Mouse (Mus musculus): ENCODE measurements around the gene Cfap52. TPM values are rescaled to one million over a fixed set of nuclear protein-coding genes. Genes with fewer than 3 reads are reported as not detected.
A peak's percentile ranks its signal among the peaks of the same experiment; 100 is the strongest.

The Cfap52 gene
- polyA plus RNA-seq, 1 experiment from 2014 or later = 6.1 TPM

GRCm38 (mm10) chr11:67973225-67973624, 7.8 kb upstream of the Cfap52 start:
- 51% methylated on average over 5 of the region's 5 CpGs for WGBS

GRCm38 (mm10) chr11:67972606-67973005, 7.2 kb upstream of the Cfap52 start:
- H3K27me3 ChIP-seq = no peaks in the 10 kb centered on the region
- no peak overlapping the region for H3K9ac ChIP-seq
- H3K9me3 ChIP-seq = no peaks in the 10 kb centered on the region
- WGBS = 75% methylated on average over 1 of the region's 1 CpGs
- 0 out of 2 replicates have a peak, but pooled peaks cover 4% of the 10 kb centered on the region for H3K36me3 ChIP-seq
- peaks cover 14% of the 10 kb centered on the region; the same call in 1 of the 2 replicates for H3K4me1 ChIP-seq
- H3K4me2 ChIP-seq = no peak overlapping the region
- no peak for ATAC-seq (ENCODE audit: borderline replicate concordance, extremely low read depth, low FRiP score, low TSS enrichment)
- H3K27ac ChIP-seq = peak overlapping the region; percentile 42
- H3K4me3 ChIP-seq = no peak overlapping the region

More at GRCm38 (mm10) chr11:67973225-67973624, 7.8 kb upstream of the Cfap52 start:
- no peak for ATAC-seq (ENCODE audit: borderline replicate concordance, extremely low read depth, low FRiP score, low TSS enrichment)
- Histone ChIP-seq H3K4me3 (no peak overlapping the region), H3K4me1 (peaks cover 8% of the 10 kb centered on the region; the same call in 1 of the 2 replicates), H3K9ac (no peak overlapping the region), H3K36me3 (0 out of 2 replicates have a peak, but pooled peaks cover 4% of the 10 kb centered on the region), H3K4me2 (no peak overlapping the region), H3K9me3 (no peaks in the 10 kb centered on the region), H3K27me3 (no peaks in the 10 kb centered on the region), H3K27ac (peak overlapping the region; percentile 46; the same call in 1 of the 2 replicates)

- Histone ChIP-seq H3K4me1 (peaks cover 25% of the 10 kb centered on the region), H3K9me3 (no peaks in the 10 kb centered on the region), H3K4me2 (no peak overlapping the region; the same call in 1 of the 2 replicates), H3K27me3 (no peaks in the 10 kb centered on the region), H3K9ac (no peak overlapping the region), H3K36me3 (0 out of 2 replicates have a peak, but pooled peaks cover 4% of the 10 kb centered on the region), H3K27ac (no peak overlapping the region), H3K4me3 (no peak overlapping the region; the same call in 1 of the 2 replicates)
- 51% methylated on average over 11 of the region's 11 CpGs for WGBS
- no peak for ATAC-seq (ENCODE audit: borderline replicate concordance, extremely low read depth, low FRiP score, low TSS enrichment)
Measured at GRCm38 (mm10) chr11:67967831-67968230, 2.4 kb upstream of the Cfap52 start.

GRCm38 (mm10) chr11:67965905-67966878, 741 bp upstream of the Cfap52 start, which contains the start of gene Stx8:
TSS of gene Stx8 (plus strand) at chr11:67966193.
- peaks cover 20% of the 10 kb centered on the region for H3K4me1 ChIP-seq
- 0 out of 2 replicates have a peak, but pooled peaks cover 4% of the 10 kb centered on the region for H3K36me3 ChIP-seq
- peak; percentile 81 for ATAC-seq (ENCODE audit: borderline replicate concordance, extremely low read depth, low FRiP score, low TSS enrichment)
- peak within 1 kb of the TSS; percentile 21 for H3K27ac ChIP-seq
- H3K27me3 ChIP-seq = no peaks in the 10 kb centered on the region
- peak within 1 kb of the TSS; percentile 68 for H3K4me2 ChIP-seq
- no peaks in the 10 kb centered on the region for H3K9me3 ChIP-seq
- WGBS = under 1% methylated on average over 28 of the region's 28 CpGs
- peak within 1 kb of the TSS; percentile 64 for H3K4me3 ChIP-seq
- peak within 1 kb of the TSS; percentile 78 for H3K9ac ChIP-seq

GRCm38 (mm10) chr11:67964110-67964509, 1.3 kb downstream of the Cfap52 start:
- H3K4me3 ChIP-seq = no peak overlapping the region
- H3K4me2 ChIP-seq = no peak overlapping the region
- H3K27me3 ChIP-seq = no peaks in the 10 kb centered on the region
- H3K9ac ChIP-seq = no peak overlapping the region
- H3K27ac ChIP-seq = no peak overlapping the region
- no peak for ATAC-seq (ENCODE audit: borderline replicate concordance, extremely low read depth, low FRiP score, low TSS enrichment)
- 63% methylated on average over 6 of the region's 6 CpGs for WGBS
- peaks cover 20% of the 10 kb centered on the region for H3K4me1 ChIP-seq
- no peaks in the 10 kb centered on the region for H3K36me3 ChIP-seq
- no peaks in the 10 kb centered on the region for H3K9me3 ChIP-seq

- 82% methylated on average over 6 of the region's 6 CpGs for WGBS
- no peak for ATAC-seq (ENCODE audit: borderline replicate concordance, extremely low read depth, low FRiP score, low TSS enrichment)
Measured at GRCm38 (mm10) chr11:67954413-67954812, 11.0 kb downstream of the Cfap52 start.

GRCm38 (mm10) chr11:67953604-67954003, 11.8 kb downstream of the Cfap52 start:
- Histone ChIP-seq H3K9ac (no peak overlapping the region), H3K4me1 (no peaks in the 10 kb centered on the region), H3K27me3 (no peaks in the 10 kb centered on the region), H3K9me3 (no peaks in the 10 kb centered on the region), H3K27ac (no peak overlapping the region), H3K4me3 (no peak overlapping the region), H3K36me3 (no peaks in the 10 kb centered on the region), H3K4me2 (no peak overlapping the region)
- WGBS = 79% methylated on average over 5 of the region's 5 CpGs
- no peak for ATAC-seq (ENCODE audit: borderline replicate concordance, extremely low read depth, low FRiP score, low TSS enrichment)

More at GRCm38 (mm10) chr11:67954413-67954812, 11.0 kb downstream of the Cfap52 start:
- Histone ChIP-seq H3K27ac (no peak overlapping the region), H3K27me3 (no peaks in the 10 kb centered on the region), H3K9ac (no peak overlapping the region), H3K4me3 (no peak overlapping the region), H3K4me2 (no peak overlapping the region), H3K4me1 (no peaks in the 10 kb centered on the region), H3K36me3 (no peaks in the 10 kb centered on the region), H3K9me3 (no peaks in the 10 kb centered on the region)

- Histone ChIP-seq H3K9me3 (no peaks in the 10 kb centered on the region), H3K4me1 (peaks cover 7% of the 10 kb centered on the region; the same call in 1 of the 2 replicates), H3K27me3 (no peaks in the 10 kb centered on the region), H3K4me3 (no peak overlapping the region), H3K9ac (no peak overlapping the region), H3K27ac (no peak overlapping the region), H3K4me2 (no peak overlapping the region), H3K36me3 (no peaks in the 10 kb centered on the region)
- 78% methylated on average over 9 of the region's 9 CpGs for WGBS
- no peak for ATAC-seq (ENCODE audit: borderline replicate concordance, extremely low read depth, low FRiP score, low TSS enrichment)
Measured at GRCm38 (mm10) chr11:67949475-67949874, 16.0 kb downstream of the Cfap52 start.

GRCm38 (mm10) chr11:67948229-67948628, 17.2 kb downstream of the Cfap52 start:
- Histone ChIP-seq H3K9ac (no peak overlapping the region), H3K4me2 (no peak overlapping the region), H3K4me1 (peaks cover 7% of the 10 kb centered on the region; the same call in 1 of the 2 replicates), H3K4me3 (no peak overlapping the region), H3K27ac (0 out of 2 replicates have a peak overlapping the region, but pooled peaks have one; percentile 14), H3K9me3 (no peaks in the 10 kb centered on the region), H3K27me3 (no peaks in the 10 kb centered on the region), H3K36me3 (no peaks in the 10 kb centered on the region)
- ATAC-seq (ENCODE audit: borderline replicate concordance, extremely low read depth, low FRiP score, low TSS enrichment) = no peak
- 26% methylated on average over 3 of the region's 3 CpGs for WGBS

GRCm38 (mm10) chr11:67932156-67932555, 33.3 kb downstream of the Cfap52 start:
- no peaks in the 10 kb centered on the region for H3K36me3 ChIP-seq
- H3K27ac ChIP-seq = no peak overlapping the region
- ATAC-seq (ENCODE audit: borderline replicate concordance, extremely low read depth, low FRiP score, low TSS enrichment) = no peak
- no peaks in the 10 kb centered on the region for H3K27me3 ChIP-seq
- H3K4me2 ChIP-seq = no peak overlapping the region
- WGBS = 88% methylated on average over 3 of the region's 3 CpGs
- H3K9me3 ChIP-seq = no peaks in the 10 kb centered on the region
- H3K4me1 ChIP-seq = no peaks in the 10 kb centered on the region
- no peak overlapping the region for H3K4me3 ChIP-seq
- H3K9ac ChIP-seq = no peak overlapping the region

GRCm38 (mm10) chr11:67926348-67927055, 38.9 kb downstream of the Cfap52 start:
- WGBS = 13% methylated on average over 15 of the region's 15 CpGs
- Histone ChIP-seq H3K36me3 (no peaks in the 10 kb centered on the region), H3K9me3 (no peaks in the 10 kb centered on the region), H3K4me1 (no peaks in the 10 kb centered on the region), H3K4me2 (no peak overlapping the region), H3K4me3 (no peak overlapping the region), H3K27ac (no peak overlapping the region), H3K9ac (no peak overlapping the region), H3K27me3 (peaks cover 6% of the 10 kb centered on the region)
- no peak for ATAC-seq (ENCODE audit: borderline replicate concordance, extremely low read depth, low FRiP score, low TSS enrichment)
